Mouse (Mus musculus): Measurements from ENCODE around the gene Scn11a. TPM values are rescaled to one million over a fixed set of nuclear protein-coding genes. Genes with fewer than 3 reads are reported as not detected.

Gene Scn11a
- total RNA-seq (2021) (under 1 TPM in 1 of 2 experiments, not detected in 1; 0.05 TPM), polyA plus RNA-seq (2012; rRNA removed) (0.04 and 0.06 TPM in 2 replicates)
- long read RNA-seq, result 0 reads

- WGBS, result 44% methylated on average over 4 of the region's 4 CpGs
- no peak for DNase-seq
- Histone ChIP-seq H3K4me3 (no peak within 1 kb of the TSS), H3K9ac (ENCODE audit: low read depth, low read length) (no peak within 1 kb of the TSS), H3K27ac (no peak within 1 kb of the TSS), H3K79me2 (replicated peaks; ENCODE audit: control insufficient read depth, insufficient read depth, low read length) (no peaks in the 10 kb centered on the region), H3K27me3 (ENCODE audit: control insufficient read depth, insufficient read depth, low read length) (no peaks in the 10 kb centered on the region), H3K36me3 (ENCODE audit: control insufficient read depth, insufficient read depth, low read length) (no peaks in the 10 kb centered on the region), H3K4me1 (ENCODE audit: control insufficient read depth, insufficient read depth, low read length) (no peaks in the 10 kb centered on the region)
- intact Hi-C loops (cut with DNase I), result no loop called here
- TF ChIP-seq POLR2A (IDR thresholded peaks at IDR 0.05; ENCODE audit: insufficient read depth, low read depth, low read length), result no peak
- no peak for TF ChIP-seq CTCF (IDR thresholded peaks at IDR 0.05)
- no peak for TF ChIP-seq EP300 (IDR thresholded peaks at IDR 0.05; ENCODE audit: insufficient read depth, low read depth, low read length)
These were observed at the start of gene Scn11a for GRCm38 (mm10) chr9:119825297-119825696. TSS of gene Scn11a (minus strand) at chr9:119825456.

GRCm38 (mm10) chr9:119854170-119854569 lies 28.9 kb upstream of the Scn11a start:
- H3K27ac ChIP-seq, result no peak overlapping the region
- TF ChIP-seq CTCF (IDR thresholded peaks at IDR 0.05), result no peak
- TF ChIP-seq POLR2A (IDR thresholded peaks at IDR 0.05; ENCODE audit: insufficient read depth, low read depth, low read length), result no peak
- no peak for TF ChIP-seq EP300 (IDR thresholded peaks at IDR 0.05; ENCODE audit: insufficient read depth, low read depth, low read length)
- no peaks in the 10 kb centered on the region for H3K27me3 ChIP-seq (ENCODE audit: control insufficient read depth, insufficient read depth, low read length)
- H3K4me1 ChIP-seq (ENCODE audit: control insufficient read depth, insufficient read depth, low read length), result no peaks in the 10 kb centered on the region
- DNase-seq, result no peak
- no peak overlapping the region for H3K9ac ChIP-seq (ENCODE audit: low read depth, low read length)
- H3K4me3 ChIP-seq, result no peak overlapping the region
- H3K36me3 ChIP-seq (ENCODE audit: control insufficient read depth, insufficient read depth, low read length), result no peaks in the 10 kb centered on the region
- 52% methylated on average over 8 of the region's 8 CpGs for WGBS
- intact Hi-C loops (cut with DNase I), result no loop called here
- H3K79me2 ChIP-seq (replicated peaks; ENCODE audit: control insufficient read depth, insufficient read depth, low read length), result no peaks in the 10 kb centered on the region

GRCm38 (mm10) chr9:119853071-119853846 lies 28.0 kb upstream of the Scn11a start:
- Histone ChIP-seq H3K9ac (ENCODE audit: low read depth, low read length) (no peak overlapping the region), H3K79me2 (replicated peaks; ENCODE audit: control insufficient read depth, insufficient read depth, low read length) (no peaks in the 10 kb centered on the region), H3K27ac (no peak overlapping the region), H3K27me3 (ENCODE audit: control insufficient read depth, insufficient read depth, low read length) (no peaks in the 10 kb centered on the region), H3K4me1 (ENCODE audit: control insufficient read depth, insufficient read depth, low read length) (no peaks in the 10 kb centered on the region), H3K4me3 (no peak overlapping the region), H3K36me3 (ENCODE audit: control insufficient read depth, insufficient read depth, low read length) (no peaks in the 10 kb centered on the region)
- 65% methylated on average over 2 of the region's 2 CpGs for WGBS
- no peak for DNase-seq
- intact Hi-C loops (cut with DNase I), result no loop called here
- no peak for TF ChIP-seq EP300 (IDR thresholded peaks at IDR 0.05; ENCODE audit: insufficient read depth, low read depth, low read length)
- TF ChIP-seq CTCF (IDR thresholded peaks at IDR 0.05), result no peak
- TF ChIP-seq POLR2A (IDR thresholded peaks at IDR 0.05; ENCODE audit: insufficient read depth, low read depth, low read length), result no peak

GRCm38 (mm10) chr9:119852347-119853030 lies 27.2 kb upstream of the Scn11a start:
- no peak overlapping the region for H3K9ac ChIP-seq (ENCODE audit: low read depth, low read length)

GRCm38 (mm10) chr9:119849214-119849613 lies 24.0 kb upstream of the Scn11a start:
- Histone ChIP-seq H3K4me3 (no peak overlapping the region), H3K79me2 (replicated peaks; ENCODE audit: control insufficient read depth, insufficient read depth, low read length) (no peaks in the 10 kb centered on the region), H3K4me1 (ENCODE audit: control insufficient read depth, insufficient read depth, low read length) (no peaks in the 10 kb centered on the region), H3K27me3 (ENCODE audit: control insufficient read depth, insufficient read depth, low read length) (no peaks in the 10 kb centered on the region), H3K36me3 (ENCODE audit: control insufficient read depth, insufficient read depth, low read length) (no peaks in the 10 kb centered on the region), H3K9ac (ENCODE audit: low read depth, low read length) (no peak overlapping the region), H3K27ac (no peak overlapping the region)
- TF ChIP-seq EP300 (IDR thresholded peaks at IDR 0.05; ENCODE audit: insufficient read depth, low read depth, low read length) (no peak), POLR2A (IDR thresholded peaks at IDR 0.05; ENCODE audit: insufficient read depth, low read depth, low read length) (no peak), CTCF (IDR thresholded peaks at IDR 0.05) (no peak)
- no peak for DNase-seq
- 20% methylated on average over 8 of the region's 8 CpGs for WGBS
- intact Hi-C loops (cut with DNase I), result no loop called here

More at GRCm38 (mm10) chr9:119852347-119853030, 27.2 kb upstream of the Scn11a start:
- no peaks in the 10 kb centered on the region for H3K27me3 ChIP-seq (ENCODE audit: control insufficient read depth, insufficient read depth, low read length)
- 61% methylated on average over 10 of the region's 10 CpGs for WGBS
- DNase-seq, result no peak
- intact Hi-C loops (cut with DNase I), result no loop called here
- no peak for TF ChIP-seq POLR2A (IDR thresholded peaks at IDR 0.05; ENCODE audit: insufficient read depth, low read depth, low read length)
- TF ChIP-seq CTCF (IDR thresholded peaks at IDR 0.05), result peak; percentile 33
- no peak for TF ChIP-seq EP300 (IDR thresholded peaks at IDR 0.05; ENCODE audit: insufficient read depth, low read depth, low read length)
- no peak overlapping the region for H3K27ac ChIP-seq
- H3K4me1 ChIP-seq (ENCODE audit: control insufficient read depth, insufficient read depth, low read length), result no peaks in the 10 kb centered on the region
- H3K4me3 ChIP-seq, result no peak overlapping the region
- H3K36me3 ChIP-seq (ENCODE audit: control insufficient read depth, insufficient read depth, low read length), result no peaks in the 10 kb centered on the region
- H3K79me2 ChIP-seq (replicated peaks; ENCODE audit: control insufficient read depth, insufficient read depth, low read length), result no peaks in the 10 kb centered on the region

GRCm38 (mm10) chr9:119848671-119849070 lies 23.4 kb upstream of the Scn11a start:
- Histone ChIP-seq H3K27me3 (ENCODE audit: control insufficient read depth, insufficient read depth, low read length) (no peaks in the 10 kb centered on the region), H3K4me3 (no peak overlapping the region), H3K4me1 (ENCODE audit: control insufficient read depth, insufficient read depth, low read length) (no peaks in the 10 kb centered on the region), H3K9ac (ENCODE audit: low read depth, low read length) (no peak overlapping the region), H3K79me2 (replicated peaks; ENCODE audit: control insufficient read depth, insufficient read depth, low read length) (no peaks in the 10 kb centered on the region), H3K36me3 (ENCODE audit: control insufficient read depth, insufficient read depth, low read length) (no peaks in the 10 kb centered on the region), H3K27ac (no peak overlapping the region)
- intact Hi-C loops (cut with DNase I), result no loop called here
- no peak for TF ChIP-seq EP300 (IDR thresholded peaks at IDR 0.05; ENCODE audit: insufficient read depth, low read depth, low read length)
- 43% methylated on average over 7 of the region's 7 CpGs for WGBS
- DNase-seq, result no peak

All from heart, adult 2 months (tissue).